Mouse (Mus musculus) neural tube, embryonic 12.5 days (tissue): ENCODE measurements around the gene Rpl7a. TPM values are rescaled to one million over a fixed set of nuclear protein-coding genes. Genes with fewer than 3 reads are reported as not detected.

ENCODE experiments used
- ATAC-seq: fragments of 200-750 bp; cut with Nextera tagmentation; 2 replicates; pipeline ENCODE4 v1.8.0; 2017; ENCODE audit warnings: low read depth, mild to moderate bottlenecking, moderate TSS enrichment, moderate library complexity; ENCODE audit not compliant: low FRiP score
- H3K27ac ChIP-seq: fragments of 300-500 bp; sonication (generic); 2 replicates; pipeline ENCODE4 v1.5.1; 2016
- H3K27me3 ChIP-seq: fragments of 300-500 bp; sonication (generic); replicated peaks from 2 replicates; pipeline ENCODE4 v1.6.1; 2016; ENCODE audit warnings: mild to moderate bottlenecking
- H3K36me3 ChIP-seq: fragments of 300-500 bp; sonication (generic); 2 replicates; pipeline ENCODE4 v1.6.1; 2016; ENCODE audit warnings: mild to moderate bottlenecking
- H3K4me1 ChIP-seq: fragments of 300-500 bp; sonication (generic); 2 replicates; pipeline ENCODE4 v1.6.1; 2016
- H3K4me2 ChIP-seq: fragments of 300-500 bp; sonication (generic); replicated peaks from 2 replicates; pipeline ENCODE4 v1.6.1; 2016; ENCODE audit warnings: mild to moderate bottlenecking
- H3K4me3 ChIP-seq: fragments of 300-500 bp; sonication (generic); 2 replicates; pipeline ENCODE4 v1.5.1; 2016
- H3K9ac ChIP-seq: fragments of 300-500 bp; sonication (generic); 2 replicates; pipeline ENCODE4 v1.6.1; 2016; ENCODE audit warnings: mild to moderate bottlenecking
- H3K9me3 ChIP-seq: fragments of 300-500 bp; sonication (generic); 2 replicates; pipeline ENCODE4 v1.6.1; 2016; ENCODE audit warnings: mild to moderate bottlenecking
- WGBS: fragments of 180-500 bp; shearing (Covaris S2); methylation state at CpG from one replicate; pipeline ENCODE4 v1.1.7; 2016; 5-methylcytosine and 5-hydroxymethylcytosine counted together
- polyA plus RNA-seq: library from polyadenylated mRNA; unstranded; fragments of >200 nt; fragmentation: Nextera tagmentation; extraction: Ambion mirVana; gene quantifications from 2 replicates; pipeline ENCODE4 v1.2.1, GENCODE M21; 2016

Rpl7a gene
- polyA plus RNA-seq, 1 experiment from 2014 or later: 486 TPM

DNA sequence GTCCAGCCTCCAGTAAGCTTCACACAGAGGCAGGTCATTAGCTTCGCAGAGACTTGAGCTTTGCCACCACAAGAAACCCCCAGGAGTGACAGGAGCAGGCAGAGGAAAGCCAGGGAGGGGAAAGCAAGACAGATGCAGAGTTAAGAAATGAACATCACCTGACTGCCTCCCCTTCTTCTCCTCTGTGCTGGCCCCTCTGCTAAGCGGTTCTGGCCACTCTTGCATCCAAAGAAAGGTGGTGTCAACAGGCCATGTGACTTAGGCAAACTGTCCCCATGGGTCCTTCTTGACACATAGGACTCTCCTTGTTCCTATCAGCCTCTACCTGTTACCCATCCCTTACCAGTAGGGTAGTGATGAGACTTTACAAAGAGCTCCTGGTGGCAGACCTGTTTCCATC is 4.6 kb upstream of the Rpl7a start:
- peaks cover 41% of the 10 kb centered on the region for H3K4me1 ChIP-seq
- no peak overlapping the region for H3K4me3 ChIP-seq
- no peak for ATAC-seq

GRCm38 (mm10) chr2:26906431-26906830 is 4.1 kb upstream of the Rpl7a start:
- no peaks in the 10 kb centered on the region for H3K9me3 ChIP-seq
- no peaks in the 10 kb centered on the region for H3K27me3 ChIP-seq
- 94% methylated on average over 3 of the region's 3 CpGs for WGBS
- ATAC-seq: no peak
- H3K4me2 ChIP-seq: no peak overlapping the region
- H3K4me1 ChIP-seq: peaks cover 41% of the 10 kb centered on the region
- H3K36me3 ChIP-seq: peaks cover 29% of the 10 kb centered on the region
- H3K9ac ChIP-seq: no peak overlapping the region
- H3K27ac ChIP-seq: no peak overlapping the region
- no peak overlapping the region for H3K4me3 ChIP-seq

More for the DNA sequence above, 4.6 kb upstream of the Rpl7a start:
- no peak overlapping the region for H3K27ac ChIP-seq
- H3K36me3 ChIP-seq: peaks cover 29% of the 10 kb centered on the region
- H3K9ac ChIP-seq: no peak overlapping the region
- no peaks in the 10 kb centered on the region for H3K9me3 ChIP-seq
- 92% methylated on average over 2 of the region's 2 CpGs for WGBS
- no peaks in the 10 kb centered on the region for H3K27me3 ChIP-seq
- no peak overlapping the region for H3K4me2 ChIP-seq

DNA sequence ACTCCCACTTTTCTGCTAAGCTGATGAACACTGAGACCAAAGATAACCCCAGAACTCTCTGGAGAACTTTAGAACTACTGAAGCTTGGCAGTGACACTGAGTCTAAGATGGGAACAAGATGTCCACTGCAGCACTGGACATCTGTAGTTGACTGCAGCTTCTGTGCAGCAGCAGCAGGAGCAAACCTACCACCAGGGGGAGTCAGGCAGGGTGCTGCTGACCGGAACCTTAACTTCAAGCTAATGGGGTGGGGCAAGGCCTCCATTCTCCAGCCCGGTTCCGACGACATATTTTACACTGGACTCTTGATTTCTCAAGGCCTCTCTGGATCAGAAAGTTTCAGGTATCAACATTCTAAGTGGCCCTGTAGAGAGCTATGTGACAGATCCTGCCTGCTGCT is 3.5 kb upstream of the Rpl7a start:
- no peak overlapping the region for H3K4me3 ChIP-seq
- H3K4me1 ChIP-seq: peaks cover 41% of the 10 kb centered on the region
- H3K27me3 ChIP-seq: no peaks in the 10 kb centered on the region
- ATAC-seq: no peak
- H3K9ac ChIP-seq: no peak overlapping the region
- H3K27ac ChIP-seq: no peak overlapping the region
- 56% methylated on average over 4 of the region's 4 CpGs for WGBS
- H3K4me2 ChIP-seq: no peak overlapping the region
- no peaks in the 10 kb centered on the region for H3K9me3 ChIP-seq
- peaks cover 35% of the 10 kb centered on the region for H3K36me3 ChIP-seq

DNA sequence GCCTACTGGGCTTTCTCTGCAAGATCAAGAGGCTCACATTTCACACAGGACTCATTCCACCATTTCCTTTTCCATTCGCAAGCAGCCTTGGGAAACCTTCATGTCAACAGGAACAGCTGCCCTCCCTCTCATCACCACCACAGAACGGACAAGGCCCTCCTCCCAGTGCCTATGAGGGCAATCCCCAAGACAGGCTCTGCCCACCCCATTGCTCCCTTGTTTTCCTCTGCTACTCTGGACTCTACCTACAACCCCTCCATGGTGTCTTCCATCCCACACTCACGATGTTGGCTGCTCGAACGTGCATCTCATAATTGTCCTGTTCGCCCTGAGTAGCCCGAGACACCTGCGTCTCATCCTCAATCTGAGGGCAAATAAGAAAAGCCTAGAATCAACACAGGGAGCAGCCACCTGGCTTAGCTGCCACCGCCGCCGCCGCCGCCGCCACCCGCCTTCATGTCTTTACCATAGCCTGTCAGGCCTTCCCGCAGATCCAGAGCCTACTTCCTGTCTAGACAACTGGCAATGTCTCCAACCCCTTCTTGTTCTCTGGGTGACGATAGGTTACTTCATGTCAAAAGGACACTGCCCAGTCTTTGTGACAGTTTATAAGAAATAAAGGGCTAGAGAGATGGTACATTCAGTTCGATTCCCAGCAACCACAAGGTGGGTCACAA is 1.7 kb upstream of the Rpl7a start:
- Histone ChIP-seq H3K4me1 (peaks cover 42% of the 10 kb centered on the region), H3K27ac (no peak overlapping the region), H3K36me3 (peaks cover 52% of the 10 kb centered on the region), H3K4me3 (peak overlapping the region; percentile 76), H3K9ac (peak overlapping the region; percentile 96), H3K4me2 (peak overlapping the region; percentile 87), H3K27me3 (no peaks in the 10 kb centered on the region), H3K9me3 (no peaks in the 10 kb centered on the region)
- WGBS: 93% methylated on average over 18 of the region's 18 CpGs
- ATAC-seq: no peak

DNA sequence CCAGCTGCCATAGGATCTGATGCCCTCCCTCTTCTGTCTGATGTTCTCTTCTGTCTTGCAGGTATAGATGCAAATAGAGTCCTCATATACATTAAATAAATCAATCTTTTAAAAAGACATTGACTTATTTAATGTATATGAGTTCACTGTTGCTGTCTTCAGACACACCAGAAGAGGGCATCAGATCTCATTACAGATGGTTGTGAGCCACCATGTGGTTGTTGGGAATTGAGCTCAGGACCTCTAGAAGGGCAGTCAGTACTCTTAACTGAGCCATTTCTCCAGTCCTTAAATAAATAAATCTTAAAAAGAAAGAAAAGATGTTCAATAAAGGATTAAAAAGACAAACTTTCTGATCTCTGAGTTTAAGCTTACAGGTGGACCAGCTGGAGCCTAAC is 1.2 kb upstream of the Rpl7a start:
- H3K36me3 ChIP-seq: peaks cover 58% of the 10 kb centered on the region
- H3K27ac ChIP-seq: no peak overlapping the region
- peaks cover 39% of the 10 kb centered on the region for H3K4me1 ChIP-seq
- no peaks in the 10 kb centered on the region for H3K9me3 ChIP-seq
- peak overlapping the region; percentile 87 for H3K4me2 ChIP-seq
- H3K9ac ChIP-seq: peak overlapping the region; percentile 96
- H3K4me3 ChIP-seq: peak overlapping the region; percentile 76
- H3K27me3 ChIP-seq: no peaks in the 10 kb centered on the region
- no peak for ATAC-seq

DNA sequence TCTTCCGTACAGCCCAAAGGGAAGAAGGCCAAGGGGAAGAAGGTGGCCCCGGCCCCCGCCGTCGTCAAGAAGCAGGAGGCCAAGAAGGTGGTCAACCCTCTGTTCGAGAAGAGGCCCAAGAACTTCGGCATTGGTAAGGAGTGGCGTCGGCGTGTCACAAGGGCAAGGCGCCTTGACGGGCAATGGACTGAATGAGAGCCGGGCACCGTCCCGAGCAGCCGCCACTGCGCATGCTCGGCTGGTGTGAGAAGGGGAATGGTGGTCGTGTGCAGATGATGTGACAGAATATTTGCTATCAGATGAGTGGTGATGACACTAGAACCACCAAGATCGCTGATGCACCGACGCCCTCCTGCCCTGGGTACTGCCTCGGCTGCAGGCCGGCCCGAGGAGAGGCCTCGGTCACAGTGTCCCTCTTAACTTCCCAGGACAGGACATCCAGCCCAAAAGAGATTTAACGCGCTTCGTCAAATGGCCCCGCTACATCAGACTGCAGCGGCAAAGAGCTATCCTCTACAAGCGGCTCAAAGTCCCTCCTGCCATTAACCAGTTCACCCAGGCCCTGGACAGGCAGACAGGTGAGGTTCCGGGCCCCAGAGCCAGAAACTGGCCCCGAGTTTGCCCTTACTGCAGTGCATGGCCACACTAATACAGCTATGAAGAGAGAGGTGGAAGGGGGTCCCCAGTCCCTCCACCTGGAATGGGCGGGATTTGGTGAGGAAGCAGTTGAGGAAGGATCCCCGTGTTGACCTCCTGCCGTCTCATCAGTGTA is 616 bp downstream of the Rpl7a start:
- Histone ChIP-seq H3K36me3 (peaks cover 51% of the 10 kb centered on the region), H3K4me3 (peak overlapping the region; percentile 76), H3K27me3 (no peaks in the 10 kb centered on the region), H3K9ac (peak overlapping the region; percentile 96), H3K9me3 (no peaks in the 10 kb centered on the region), H3K4me1 (peaks cover 53% of the 10 kb centered on the region), H3K27ac (peak overlapping the region; percentile 90), H3K4me2 (peak overlapping the region; percentile 93)
- under 1% methylated on average over 37 of the region's 37 CpGs for whole genome bisulfite sequencing
- peak; percentile 57 for ATAC-seq

DNA sequence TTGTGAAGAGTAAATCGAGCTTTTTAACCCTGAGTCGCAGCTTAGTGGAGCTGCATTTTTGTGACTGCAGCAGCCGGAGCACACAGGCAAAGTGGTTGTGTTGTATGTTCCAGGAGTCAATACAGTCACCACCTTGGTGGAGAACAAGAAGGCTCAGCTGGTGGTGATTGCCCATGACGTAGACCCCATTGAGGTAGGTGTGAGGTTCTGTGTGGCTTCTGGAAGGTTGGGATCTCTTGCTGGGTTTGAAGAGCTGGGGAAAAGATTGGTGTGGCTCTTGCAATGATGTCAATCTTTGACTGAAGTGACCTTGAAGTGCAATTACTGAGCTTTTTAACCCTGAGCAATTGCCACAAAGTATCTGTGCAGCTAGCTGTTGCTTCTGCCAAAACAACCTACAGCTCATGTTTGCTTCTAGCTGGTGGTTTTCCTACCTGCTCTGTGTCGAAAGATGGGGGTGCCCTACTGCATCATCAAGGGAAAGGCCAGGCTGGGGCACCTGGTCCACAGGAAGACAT is 1.7 kb downstream of the Rpl7a start:
- H3K4me2 ChIP-seq: peak overlapping the region; percentile 93
- H3K4me3 ChIP-seq: peak overlapping the region; percentile 76
- H3K9ac ChIP-seq: peak overlapping the region; percentile 96
- H3K4me1 ChIP-seq: peaks cover 61% of the 10 kb centered on the region
- peaks cover 39% of the 10 kb centered on the region for H3K36me3 ChIP-seq
- 77% methylated on average over 5 of the region's 5 CpGs for WGBS
- H3K27ac ChIP-seq: no peak overlapping the region
- H3K9me3 ChIP-seq: no peaks in the 10 kb centered on the region
- no peaks in the 10 kb centered on the region for H3K27me3 ChIP-seq
- no peak for ATAC-seq

GRCm38 (mm10) chr2:26913416-26914147 is 3.0 kb downstream of the Rpl7a start:
- no peak overlapping the region for H3K4me3 ChIP-seq
- H3K27me3 ChIP-seq: no peaks in the 10 kb centered on the region
- peaks cover 45% of the 10 kb centered on the region for H3K36me3 ChIP-seq
- WGBS: 87% methylated on average over 17 of the region's 17 CpGs
- no peak for ATAC-seq
- H3K27ac ChIP-seq: no peak overlapping the region
- no peak overlapping the region for H3K9ac ChIP-seq
- peaks cover 61% of the 10 kb centered on the region for H3K4me1 ChIP-seq
- H3K4me2 ChIP-seq: no peak overlapping the region
- H3K9me3 ChIP-seq: no peaks in the 10 kb centered on the region

DNA sequence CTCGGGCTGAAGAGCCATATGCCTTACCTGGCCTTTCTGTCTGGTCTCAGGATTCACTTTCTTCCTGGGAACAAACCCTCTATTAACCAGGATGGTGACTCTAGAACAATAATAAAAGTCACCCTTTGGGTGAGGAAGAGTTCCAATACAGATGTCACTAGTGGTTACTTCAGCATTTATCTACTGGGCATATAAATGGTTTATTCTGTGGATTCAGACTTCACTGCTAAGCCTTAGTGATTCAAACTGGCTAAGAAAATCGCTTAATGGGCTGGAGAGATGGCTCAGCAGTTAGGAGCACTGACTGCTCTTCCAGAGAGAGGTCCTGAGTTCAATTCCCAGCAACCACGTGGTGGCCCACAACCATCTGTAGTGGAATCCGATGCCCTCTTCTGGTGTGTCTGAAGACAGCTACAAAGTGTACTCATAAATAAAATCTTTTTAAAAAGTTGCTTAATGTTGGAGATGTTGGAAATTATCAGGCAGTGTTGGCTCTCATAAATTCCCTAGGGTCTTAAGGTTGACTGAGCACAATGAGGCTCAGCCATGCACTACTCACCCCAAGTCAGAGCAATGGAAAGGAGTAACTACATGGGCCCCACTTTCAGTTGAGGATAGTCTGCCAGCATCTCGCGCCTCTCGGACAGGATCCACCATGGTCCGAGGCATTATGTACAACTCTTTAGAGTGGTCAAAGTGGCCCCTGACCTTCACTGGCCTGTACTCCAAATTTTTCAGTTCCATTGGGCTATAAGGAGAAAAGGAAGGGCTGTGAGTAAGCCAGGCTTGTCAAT is 3.8 kb downstream of the Rpl7a start:
- ATAC-seq: no peak
- Histone ChIP-seq H3K27ac (no peak overlapping the region), H3K27me3 (no peaks in the 10 kb centered on the region), H3K9ac (no peak overlapping the region), H3K4me2 (peak overlapping the region; percentile 99), H3K4me1 (peaks cover 53% of the 10 kb centered on the region), H3K36me3 (peaks cover 53% of the 10 kb centered on the region), H3K9me3 (no peaks in the 10 kb centered on the region), H3K4me3 (no peak overlapping the region)
- WGBS: 55% methylated on average over 8 of the region's 8 CpGs

- Histone ChIP-seq H3K27me3 (no peaks in the 10 kb centered on the region), H3K36me3 (peaks cover 71% of the 10 kb centered on the region)
Observed at GRCm38 (mm10) chr2:26915927-26916728, 5.6 kb downstream of the Rpl7a start, which contains the start of the genes Surf2 and Surf1. Gene Surf2, plus strand, starts transcription at chr2:26916367. Gene Surf1, minus strand, starts transcription at chr2:26916530.

GRCm38 (mm10) chr2:26916738-26917137 is 6.2 kb downstream of the Rpl7a start:
- Histone ChIP-seq H3K9ac (peak overlapping the region; percentile 69), H3K9me3 (no peaks in the 10 kb centered on the region), H3K4me3 (peak overlapping the region; percentile 64), H3K4me1 (peaks cover 45% of the 10 kb centered on the region), H3K36me3 (peaks cover 75% of the 10 kb centered on the region), H3K4me2 (peak overlapping the region; percentile 99), H3K27ac (no peak overlapping the region), H3K27me3 (no peaks in the 10 kb centered on the region)
- WGBS: 4% methylated on average over 13 of the region's 13 CpGs
- ATAC-seq: no peak

More at GRCm38 (mm10) chr2:26915927-26916728, 5.6 kb downstream of the Rpl7a start, which contains the start of the genes Surf2 and Surf1:
- Histone ChIP-seq H3K9ac (peak within 1 kb of the TSS; percentile 69), H3K27ac (peak within 1 kb of the TSS; percentile 46; the same call in 1 of the 2 replicates), H3K4me2 (peak within 1 kb of the TSS; percentile 99), H3K4me3 (peak within 1 kb of the TSS; percentile 64), H3K4me1 (peaks cover 49% of the 10 kb centered on the region), H3K9me3 (no peaks in the 10 kb centered on the region)
- ATAC-seq: peak; percentile 81
- 2% methylated on average over 47 of the region's 47 CpGs for WGBS
